Mouse (Mus musculus): Measurements from ENCODE around the gene Csnk1d. TPM values are rescaled to one million over a fixed set of nuclear protein-coding genes. Genes with fewer than 3 reads are reported as not detected.

The Csnk1d gene
- 161 TPM for polyA plus RNA-seq (2017; shearing (Covaris generic))

GRCm38 (mm10) chr11:120990951-120991526, at the start of gene Csnk1d:
TSS of gene Csnk1d (minus strand) at chr11:120991330.

GRCm38 (mm10) chr11:121039302-121039701, 48.2 kb upstream of the Csnk1d start, which contains the start of gene Cd7:
TSS of gene Cd7 (minus strand) at chr11:121039418.

DNA sequence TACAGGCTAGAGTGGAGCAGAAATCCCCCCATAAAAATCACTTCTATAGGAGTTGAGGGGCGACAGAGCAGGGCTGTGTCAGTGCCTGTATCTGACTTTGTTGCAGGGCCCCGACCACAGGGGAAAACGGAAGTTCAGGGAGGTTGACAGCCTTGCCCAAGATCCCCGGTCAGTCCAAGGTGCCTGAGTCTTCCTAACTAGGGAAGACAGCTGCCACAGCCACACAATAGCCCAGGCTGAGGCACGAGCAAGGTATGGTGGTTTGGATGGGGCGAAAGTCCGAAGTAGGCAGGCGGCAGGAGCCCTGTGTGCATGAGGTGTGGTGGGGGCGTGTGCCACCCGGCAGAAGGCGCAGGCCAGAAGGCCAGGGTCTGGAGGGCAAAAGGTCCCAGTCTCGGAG, 42.8 kb downstream of the Csnk1d start, which contains the start of gene Slc16a3:
Slc16a3 (plus strand) TSS at position 153 of the 400 bp plus-strand sequence.

GRCm38 (mm10) chr11:120932564-120933398, 58.3 kb downstream of the Csnk1d start, which contains the start of gene Ccdc57:
TSS of gene Ccdc57 (minus strand) at chr11:120932872.

Other genes with a start within 250 kb of the Csnk1d start
- 29.4 TPM for gene Hmga1b, start 228.5 kb downstream of the Csnk1d start, polyA plus RNA-seq (2017; shearing (Covaris generic))
- gene Rfng, start 207.1 kb downstream of the Csnk1d start, polyA plus RNA-seq (2017; shearing (Covaris generic)), result 39.3 TPM
- gene Gps1, start 207.1 kb downstream of the Csnk1d start, polyA plus RNA-seq (2017; shearing (Covaris generic)), result 159 TPM
- gene Dus1l, start 194.9 kb downstream of the Csnk1d start, polyA plus RNA-seq (2017; shearing (Covaris generic)), result 83.8 TPM
- 45.8 TPM for gene Fasn, start 166.8 kb downstream of the Csnk1d start, polyA plus RNA-seq (2017; shearing (Covaris generic))
- gene Ccdc57, start 58.5 kb downstream of the Csnk1d start, polyA plus RNA-seq (2017; shearing (Covaris generic)), result 0.85 TPM
- 11.1 TPM for gene Slc16a3, start 42.9 kb downstream of the Csnk1d start, polyA plus RNA-seq (2017; shearing (Covaris generic))
- gene Cd7, start 48.1 kb upstream of the Csnk1d start, polyA plus RNA-seq (2017; shearing (Covaris generic)), result 76.1 TPM
- gene Sectm1b, start 72.2 kb upstream of the Csnk1d start, polyA plus RNA-seq (2017; shearing (Covaris generic)), result not detected
- gene Sectm1a, start 89.9 kb upstream of the Csnk1d start, polyA plus RNA-seq (2017; shearing (Covaris generic)), result not detected
- not detected for gene Tex19.2, start 127.3 kb upstream of the Csnk1d start, polyA plus RNA-seq (2017; shearing (Covaris generic))
- gene Tex19.1, start 154.8 kb upstream of the Csnk1d start, polyA plus RNA-seq (2017; shearing (Covaris generic)), result not detected
- not detected for gene Uts2r, start 168.9 kb upstream of the Csnk1d start, polyA plus RNA-seq (2017; shearing (Covaris generic))
- 2.5 TPM for gene Hexdc, start 213.1 kb upstream of the Csnk1d start, polyA plus RNA-seq (2017; shearing (Covaris generic))
- 7.3 TPM for gene Ogfod3, start 213.4 kb upstream of the Csnk1d start, polyA plus RNA-seq (2017; shearing (Covaris generic))
- 115 TPM for gene Cybc1, start 238.0 kb upstream of the Csnk1d start, polyA plus RNA-seq (2017; shearing (Covaris generic))
- 34.2 TPM for gene Narf, start 245.9 kb upstream of the Csnk1d start, polyA plus RNA-seq (2017; shearing (Covaris generic))

Data from CD4-positive, CD25-positive, alpha-beta regulatory T cell (primary cell).